Mouse (Mus musculus) megakaryocyte, embryonic 14.5 days (primary cell): ENCODE measurements around the gene 1700025G04Rik.

Experiments used
- FLI1 ChIP-seq: IDR thresholded peaks from 2 replicates; pipeline ENCODE4 v1.6.1; 2012; ENCODE audit warnings: low read length, inconsistent platforms, mixed read lengths
- GATA1 ChIP-seq: IDR thresholded peaks from 3 replicates; pipeline ENCODE4 v1.6.1; 2012; ENCODE audit warnings: mixed read lengths, low read length, inconsistent platforms, borderline replicate concordance

DNA sequence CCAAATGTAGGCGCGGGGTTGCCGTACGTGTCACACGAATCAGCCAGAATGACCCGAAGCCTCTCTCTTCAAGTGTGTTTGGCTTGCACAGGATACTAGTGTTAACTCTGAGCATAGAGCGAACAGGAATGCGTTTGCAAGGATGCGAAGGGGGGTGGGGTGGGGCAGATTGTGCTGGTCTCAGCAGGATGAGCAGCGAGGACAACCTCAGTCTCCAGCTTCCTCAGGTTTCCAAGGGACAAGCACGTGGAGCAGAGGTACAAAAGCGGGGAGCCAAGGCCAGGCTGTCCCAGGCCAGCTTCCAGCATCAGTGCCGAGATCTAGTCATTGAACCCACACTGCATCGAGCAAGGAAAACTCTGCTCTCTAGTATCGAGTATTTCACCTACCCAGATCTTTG, 111.2 kb downstream of the 1700025G04Rik start:
- TF ChIP-seq GATA1, result no peak
- TF ChIP-seq FLI1, result no peak
